Mouse (Mus musculus) C2C12 (cell line): ENCODE data around the gene Dok1. TPM values are rescaled to one million over a fixed set of nuclear protein-coding genes. Genes with fewer than 3 reads are reported as not detected.

ENCODE experiments used
- H3K27me3 ChIP-seq: one replicate; pipeline ENCODE4 v1.6.1; 2011; ENCODE audit not compliant: control insufficient read depth, insufficient read depth, insufficient read length
- H3K36me3 ChIP-seq: one replicate; pipeline ENCODE4 v1.6.1; 2011; ENCODE audit not compliant: control insufficient read depth, insufficient read depth
- H3K4me3 ChIP-seq: one replicate; pipeline ENCODE4 v1.5.1; 2011; ENCODE audit warnings: mild to moderate bottlenecking, control low read depth; ENCODE audit not compliant: poor library complexity, insufficient read depth, severe bottlenecking
- H3K79me2 ChIP-seq: one replicate; pipeline ENCODE4 v1.6.1; 2011; ENCODE audit not compliant: control insufficient read depth, insufficient read depth
- H3K79me3 ChIP-seq: one replicate; pipeline ENCODE4 v1.6.1; 2011; ENCODE audit warnings: low read depth, control low read depth
- H3ac ChIP-seq: one replicate; pipeline ENCODE3; 2011; ENCODE audit warnings: low read depth; ENCODE audit not compliant: control insufficient read depth, insufficient read length
- CEBPB ChIP-seq: IDR thresholded peaks from one replicate; pipeline ENCODE4 v1.6.1; 2011; ENCODE audit warnings: low read depth, mild to moderate bottlenecking, control low read depth, moderate library complexity
- CTCF ChIP-seq: IDR thresholded peaks from one replicate; pipeline ENCODE4 v1.5.1; 2011; ENCODE audit not compliant: control insufficient read depth, insufficient read depth, insufficient read length
- FOSL1 ChIP-seq: IDR thresholded peaks from one replicate; pipeline ENCODE4 v1.8.0; 2011; ENCODE audit warnings: mild to moderate bottlenecking, low read length; ENCODE audit not compliant: poor library complexity, insufficient read depth, severe bottlenecking
- MAX ChIP-seq: IDR thresholded peaks from one replicate; pipeline ENCODE4 v1.6.1; 2011; ENCODE audit warnings: mild to moderate bottlenecking, control low read depth
- MYOD1 ChIP-seq: IDR thresholded peaks from one replicate; pipeline ENCODE4 v1.6.1; 2011; ENCODE audit warnings: low read depth; ENCODE audit not compliant: control insufficient read depth, insufficient read length
- MYOG ChIP-seq: IDR thresholded peaks from one replicate; pipeline ENCODE4 v1.6.1; 2011; ENCODE audit not compliant: control insufficient read depth, insufficient read length; ENCODE audit errors: extremely low read depth
- USF1 ChIP-seq: IDR thresholded peaks from one replicate; pipeline ENCODE4 v1.6.1; 2011; ENCODE audit warnings: low read depth, mild to moderate bottlenecking, control low read depth, moderate library complexity
- polyA plus RNA-seq: library from polyadenylated mRNA; unstranded; fragments of >200 nt; fragmentation: generic; extraction: Trizol; gene quantifications from one replicate; pipeline ENCODE4 v1.2.1, GENCODE M21; 2012; ENCODE audit warnings: missing spikeins

Gene Dok1
- polyA plus RNA-seq, 1 experiment, result 80.8 TPM

- Histone ChIP-seq H3K4me3 (no peak overlapping the region), H3K27me3 (no peaks in the 10 kb centered on the region), H3K79me3 (peaks cover 37% of the 10 kb centered on the region), H3ac (no peak overlapping the region), H3K79me2 (peaks cover 62% of the 10 kb centered on the region), H3K36me3 (peaks cover 35% of the 10 kb centered on the region)
- TF ChIP-seq MYOG (no peak), USF1 (no peak), CTCF (no peak), MAX (no peak), MYOD1 (no peak), CEBPB (no peak), FOSL1 (no peak)
These were observed 2.2 kb downstream of the Dok1 start for GRCm38 (mm10) chr6:83031111-83031510.

- H3ac ChIP-seq, result no peak overlapping the region
- peaks cover 35% of the 10 kb centered on the region for H3K79me3 ChIP-seq
- H3K79me2 ChIP-seq, result peaks cover 55% of the 10 kb centered on the region
- H3K27me3 ChIP-seq, result no peaks in the 10 kb centered on the region
- peaks cover 35% of the 10 kb centered on the region for H3K36me3 ChIP-seq
- TF ChIP-seq USF1 (no peak), CTCF (no peak), FOSL1 (no peak), CEBPB (no peak), MYOD1 (no peak), MYOG (no peak), MAX (no peak)
- H3K4me3 ChIP-seq, result no peak overlapping the region
These were observed 3.5 kb downstream of the Dok1 start for GRCm38 (mm10) chr6:83029777-83030176.

- no peak overlapping the region for H3K4me3 ChIP-seq
- H3K79me2 ChIP-seq, result peaks cover 35% of the 10 kb centered on the region
- H3K79me3 ChIP-seq, result peaks cover 25% of the 10 kb centered on the region
- peak; percentile 14 for TF ChIP-seq MYOD1
- TF ChIP-seq CEBPB, result no peak
- no peak for TF ChIP-seq FOSL1
- no peak for TF ChIP-seq CTCF
- no peak for TF ChIP-seq MYOG
- TF ChIP-seq USF1, result no peak
- TF ChIP-seq MAX, result peak; percentile 36
- peaks cover 35% of the 10 kb centered on the region for H3K36me3 ChIP-seq
- H3K27me3 ChIP-seq, result no peaks in the 10 kb centered on the region
- no peak overlapping the region for H3ac ChIP-seq
These were observed 5.6 kb downstream of the Dok1 start for GRCm38 (mm10) chr6:83027706-83028105.

- TF ChIP-seq FOSL1, result no peak
- no peak for TF ChIP-seq MYOG
- no peak for TF ChIP-seq USF1
- TF ChIP-seq MYOD1, result no peak
- no peak for TF ChIP-seq CTCF
- TF ChIP-seq CEBPB, result no peak
- no peak for TF ChIP-seq MAX
- Histone ChIP-seq H3K79me3 (peaks cover 21% of the 10 kb centered on the region), H3K79me2 (peaks cover 31% of the 10 kb centered on the region), H3K36me3 (peaks cover 33% of the 10 kb centered on the region), H3ac (no peak overlapping the region), H3K4me3 (no peak overlapping the region), H3K27me3 (no peaks in the 10 kb centered on the region)
These were observed 6.0 kb downstream of the Dok1 start for GRCm38 (mm10) chr6:83027293-83027692.

- Histone ChIP-seq H3ac (no peak overlapping the region), H3K79me2 (peaks cover 10% of the 10 kb centered on the region), H3K79me3 (peaks cover 1% of the 10 kb centered on the region), H3K36me3 (peaks cover 13% of the 10 kb centered on the region), H3K4me3 (no peak overlapping the region), H3K27me3 (no peaks in the 10 kb centered on the region)
- TF ChIP-seq MYOD1 (no peak), CEBPB (no peak), FOSL1 (no peak), CTCF (no peak), MYOG (no peak), USF1 (no peak), MAX (no peak)
These were observed 8.1 kb downstream of the Dok1 start for GRCm38 (mm10) chr6:83025221-83025620.

- peaks cover 1% of the 10 kb centered on the region for H3K79me3 ChIP-seq
- peaks cover 5% of the 10 kb centered on the region for H3K36me3 ChIP-seq
- peak overlapping the region; percentile 70 for H3ac ChIP-seq
- H3K4me3 ChIP-seq, result no peak overlapping the region
- peaks cover 2% of the 10 kb centered on the region for H3K79me2 ChIP-seq
- H3K27me3 ChIP-seq, result no peaks in the 10 kb centered on the region
- no peak for TF ChIP-seq CTCF
- TF ChIP-seq CEBPB, result no peak
- no peak for TF ChIP-seq MYOG
- TF ChIP-seq USF1, result no peak
These were observed 8.8 kb downstream of the Dok1 start for GRCm38 (mm10) chr6:83024421-83024820.

- TF ChIP-seq FOSL1 (peak; percentile 9), CTCF (no peak), MAX (peak; percentile 16), USF1 (no peak), CEBPB (no peak), MYOG (no peak), MYOD1 (peak; percentile 7)
These were observed 9.5 kb downstream of the Dok1 start for GRCm38 (mm10) chr6:83023786-83024185.

More at GRCm38 (mm10) chr6:83023786-83024185, 9.5 kb downstream of the Dok1 start:
- H3K79me3 ChIP-seq, result peaks cover 1% of the 10 kb centered on the region
- no peaks in the 10 kb centered on the region for H3K36me3 ChIP-seq
- no peak overlapping the region for H3ac ChIP-seq
- H3K27me3 ChIP-seq, result no peaks in the 10 kb centered on the region
- no peaks in the 10 kb centered on the region for H3K79me2 ChIP-seq
- H3K4me3 ChIP-seq, result no peak overlapping the region
